Mouse (Mus musculus): ENCODE data around the gene Lrrc29.

GRCm38 (mm10) chr8:105270101-105270915 is 55.8 kb downstream of the Lrrc29 start:
- no peak for TF ChIP-seq POLR2A (IDR thresholded peaks at IDR 0.05; ENCODE audit: extremely low read depth, insufficient read depth, low read length)
- no peak for TF ChIP-seq CTCF (IDR thresholded peaks at IDR 0.05; ENCODE audit: low read depth, low read length)

All from liver, adult 2 months (tissue).